Mouse (Mus musculus): ENCODE data around the gene Rnf24.

DNA sequence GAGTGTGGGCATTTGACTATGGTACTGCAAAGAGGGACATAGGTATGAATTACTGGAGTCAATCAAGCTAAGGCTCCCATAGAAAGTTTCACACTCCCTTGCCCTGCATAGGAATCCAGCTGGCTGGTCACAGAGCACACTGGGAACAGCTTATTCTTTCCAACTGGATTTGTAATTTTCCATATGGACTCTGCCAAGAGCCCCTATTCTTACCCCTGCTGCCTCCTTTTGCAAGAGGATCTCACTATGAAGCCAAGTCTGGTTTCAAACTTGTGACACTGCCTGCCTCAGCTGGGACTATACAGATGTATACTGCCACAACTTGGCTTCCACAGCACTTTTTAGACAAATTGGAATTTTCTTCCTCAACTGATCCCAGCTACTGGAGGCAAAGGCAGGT, 51.1 kb downstream of the Rnf24 start:
- TF ChIP-seq CHD2 (IDR thresholded peaks at IDR 0.05; ENCODE audit: low read depth, low read length), result no peak
- no peak for TF ChIP-seq ZC3H11A (IDR thresholded peaks at IDR 0.05; ENCODE audit: borderline replicate concordance, low read depth, low read length)
- no peak for TF ChIP-seq HCFC1 (IDR thresholded peaks at IDR 0.05; ENCODE audit: borderline replicate concordance, insufficient read depth, low read length)

Measured in ES-E14 (cell line).